Mouse (Mus musculus) adipose tissue, adult 10 weeks (tissue): ENCODE measurements around the gene Ttc22. TPM values are rescaled to one million over a fixed set of nuclear protein-coding genes. Genes with fewer than 3 reads are reported as not detected.

Source experiments
- polyA plus RNA-seq: library from polyadenylated mRNA; stranded (reverse); fragments of 350-450 nt; fragmentation: Illumina TruSeq; extraction: RNeasy Lipid Tissue Mini Kit (QIAGEN cat#74804); gene quantifications from one replicate; pipeline ENCODE4 v1.2.3, GENCODE M21; 2014; ENCODE audit warnings: low read depth, low replicate concordance

Gene Ttc22
- polyA plus RNA-seq, result 0.15 TPM

DNA sequence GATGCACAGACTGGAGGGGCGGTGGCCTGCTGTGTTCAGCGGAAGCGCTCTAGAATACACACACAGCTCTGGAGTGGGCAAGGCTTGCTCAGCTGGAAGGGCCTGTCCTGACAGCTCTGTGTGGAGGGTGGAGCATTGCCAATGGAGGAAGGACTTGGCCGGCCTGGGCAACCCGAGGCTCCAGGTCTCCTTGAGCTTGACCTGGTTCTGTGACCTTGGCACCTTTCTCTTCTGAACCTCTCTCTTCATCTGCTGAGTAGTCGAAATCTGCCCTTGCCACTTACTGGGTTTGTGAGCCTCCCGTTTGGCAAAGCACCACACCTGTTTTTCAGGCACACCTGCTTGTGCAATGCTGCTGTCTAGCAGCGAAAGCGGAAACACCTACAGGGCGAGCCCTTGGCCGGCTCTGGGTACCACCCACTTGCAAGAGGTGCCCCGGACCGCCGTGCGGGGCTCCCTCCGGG is at the start of gene Ttc22:
Ttc22 (plus strand) TSS at position 403 of the 464 bp plus-strand sequence.

GRCm38 (mm10) chr4:106617056-106617455 is 5.2 kb upstream of the Ttc22 start, which contains the start of gene Lexm:
Gene Lexm, minus strand, starts transcription at chr4:106617241.

GRCm38 (mm10) chr4:106650833-106651527 is 28.7 kb downstream of the Ttc22 start, which contains the start of gene Pars2:
Gene Pars2, plus strand, starts transcription at chr4:106651069.

DNA sequence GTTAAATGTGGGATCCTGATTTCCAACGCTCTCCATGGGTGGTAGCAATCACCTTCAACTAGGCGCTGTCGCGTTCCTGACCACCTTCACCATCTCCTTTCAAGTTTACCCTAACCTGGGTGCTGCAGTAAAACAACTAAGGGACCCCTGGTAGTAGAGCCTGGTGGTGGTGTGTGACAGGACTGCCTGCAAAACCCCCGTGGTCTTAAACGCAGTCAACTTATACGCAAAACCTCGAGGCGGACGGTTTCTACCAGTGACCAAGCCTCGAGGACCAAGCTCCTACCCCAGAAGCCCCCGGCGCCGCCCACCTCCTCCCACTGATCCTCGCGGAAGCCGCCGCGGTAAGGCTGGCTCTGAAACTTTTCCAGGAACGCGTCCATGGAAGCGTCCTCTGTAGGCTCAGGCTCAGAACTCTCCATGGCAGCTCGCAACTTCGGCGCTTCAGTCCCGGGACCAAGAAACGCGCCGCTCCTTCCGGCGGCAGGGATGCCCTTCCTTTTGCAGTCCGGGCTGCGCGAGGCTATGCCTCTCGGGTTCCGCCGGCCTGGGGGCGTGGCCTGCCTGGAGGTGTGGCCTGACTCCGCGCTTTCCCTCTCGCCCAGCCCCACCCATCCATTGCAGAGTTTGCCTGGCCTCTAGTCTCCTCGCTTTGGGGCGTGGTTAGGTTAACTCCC is 56.3 kb downstream of the Ttc22 start, which contains the start of gene Ttc4:
Ttc4 (minus strand) TSS at position 503 of the 677 bp plus-strand sequence.

Other genes with a start within 250 kb of the Ttc22 start
- gene Pcsk9, start 158.1 kb upstream of the Ttc22 start, polyA plus RNA-seq, result 0.32 TPM
- gene Bsnd, start 130.1 kb upstream of the Ttc22 start, polyA plus RNA-seq, result 2.6 TPM
- gene Dhcr24, start 61.4 kb upstream of the Ttc22 start, polyA plus RNA-seq, result 5.7 TPM
- 1.6 TPM for gene Lexm, start 5.2 kb upstream of the Ttc22 start, polyA plus RNA-seq
- 6.4 TPM for gene Pars2, start 28.6 kb downstream of the Ttc22 start, polyA plus RNA-seq
- 34.1 TPM for gene Ttc4, start 56.5 kb downstream of the Ttc22 start, polyA plus RNA-seq
- gene Mroh7, start 108.5 kb downstream of the Ttc22 start, polyA plus RNA-seq, result 2.7 TPM
- gene Fam151a, start 111.5 kb downstream of the Ttc22 start, polyA plus RNA-seq, result 0.56 TPM
- gene Acot11, start 182.6 kb downstream of the Ttc22 start, polyA plus RNA-seq, result 3.2 TPM